Mouse (Mus musculus): ENCODE data around the gene Mphosph8. TPM values are rescaled to one million over a fixed set of nuclear protein-coding genes. Genes with fewer than 3 reads are reported as not detected.

Gene Mphosph8
- total RNA-seq (2021), result 10 to 100 TPM; 24.6 to 25.4 TPM
- polyA plus RNA-seq (2012; rRNA removed), result 0.54 and 1.4 TPM in 2 replicates
- long read RNA-seq, transcript Mphosph8-201 (14 exons, 2,939 nt), result major isoform, 14 of 24 reads
- long read RNA-seq, partial matches to known transcripts, result 1 of 24 reads
- long read RNA-seq, other reads (novel, unspliced or antisense), result 9 of 24 reads

GRCm38 (mm10) chr14:56667969-56668802 is at the start of gene Mphosph8:
Gene Mphosph8, plus strand, starts transcription at chr14:56668248.
- DNase-seq, result peak; percentile 99

GRCm38 (mm10) chr14:56620425-56620824 is 47.6 kb upstream of the Mphosph8 start:
- DNase-seq, result peak; percentile 31

- DNase-seq, result no peak
Observed at GRCm38 (mm10) chr14:56626202-56626601, 41.8 kb upstream of the Mphosph8 start.

GRCm38 (mm10) chr14:56628336-56628735 is 39.7 kb upstream of the Mphosph8 start:
- no peak for DNase-seq

GRCm38 (mm10) chr14:56631109-56631508 is 36.9 kb upstream of the Mphosph8 start:
- no peak for DNase-seq

GRCm38 (mm10) chr14:56647206-56647605 is 20.8 kb upstream of the Mphosph8 start:
- DNase-seq, result no peak

DNA sequence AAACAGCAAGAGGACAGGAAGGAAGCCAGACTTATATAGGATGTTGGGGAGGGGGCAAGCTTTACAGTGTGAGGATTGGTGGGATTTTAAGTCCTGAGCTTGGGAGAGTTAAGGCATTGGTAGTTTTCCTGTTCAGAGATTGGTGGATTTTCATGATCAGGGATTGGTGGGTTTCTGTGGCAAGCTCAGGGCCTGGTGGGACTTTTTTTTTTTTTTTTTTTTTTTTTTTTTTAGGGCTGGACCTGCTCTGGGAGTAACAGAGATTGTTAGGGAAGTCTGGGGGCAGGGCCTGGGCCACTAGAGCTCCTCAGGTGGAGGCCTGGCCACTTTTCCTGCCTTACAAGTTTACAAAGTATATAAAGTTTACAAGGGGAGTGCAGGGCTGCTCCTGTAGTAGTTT is 18.6 kb upstream of the Mphosph8 start:
- no peak for DNase-seq

- no peak for DNase-seq
Observed at GRCm38 (mm10) chr14:56665651-56666050, 2.4 kb upstream of the Mphosph8 start.

GRCm38 (mm10) chr14:56666909-56667308 is 1.1 kb upstream of the Mphosph8 start:
- no peak for DNase-seq

- no peak for DNase-seq
Observed at GRCm38 (mm10) chr14:56669046-56669620, 1.1 kb downstream of the Mphosph8 start.

DNA sequence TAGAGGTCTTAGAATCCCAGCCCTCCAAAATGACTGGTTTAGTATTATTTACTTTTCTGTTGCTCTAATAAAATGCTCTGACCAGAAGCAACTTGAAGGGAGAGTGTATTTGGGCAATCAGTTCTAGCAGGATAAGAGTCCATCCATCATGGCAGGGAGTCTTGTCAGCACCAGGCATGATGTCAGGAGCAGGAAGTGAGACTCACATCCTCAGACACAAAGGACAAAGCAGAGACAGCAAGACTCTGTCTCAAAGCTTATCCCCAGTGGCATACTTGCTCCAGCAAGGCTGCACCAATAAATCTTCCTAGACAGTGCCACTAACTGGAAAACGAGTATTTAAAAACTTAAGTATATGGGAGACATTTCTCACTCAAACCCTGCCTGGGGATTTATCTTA is 17.4 kb downstream of the Mphosph8 start:
- DNase-seq, result no peak

DNA sequence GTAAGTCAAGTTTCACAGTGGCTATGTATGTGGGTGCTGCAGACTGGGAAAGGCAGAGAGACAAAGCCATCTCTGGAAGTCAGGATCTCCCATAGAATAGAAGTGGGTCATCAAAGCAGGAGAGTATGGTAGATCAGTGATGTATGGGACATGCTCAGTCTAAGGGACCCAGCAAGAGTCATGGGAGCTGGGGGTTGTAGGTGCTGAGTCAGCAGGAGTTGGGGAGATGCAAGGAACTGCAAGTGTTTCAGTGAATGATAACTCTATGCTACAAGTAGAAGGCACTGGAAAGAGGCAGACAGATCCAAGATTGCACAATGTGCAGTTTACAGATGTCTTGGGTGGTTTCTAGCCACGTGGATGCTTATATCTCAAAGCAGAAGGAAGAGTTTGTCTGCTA is 21.1 kb downstream of the Mphosph8 start:
- DNase-seq, result no peak

DNA sequence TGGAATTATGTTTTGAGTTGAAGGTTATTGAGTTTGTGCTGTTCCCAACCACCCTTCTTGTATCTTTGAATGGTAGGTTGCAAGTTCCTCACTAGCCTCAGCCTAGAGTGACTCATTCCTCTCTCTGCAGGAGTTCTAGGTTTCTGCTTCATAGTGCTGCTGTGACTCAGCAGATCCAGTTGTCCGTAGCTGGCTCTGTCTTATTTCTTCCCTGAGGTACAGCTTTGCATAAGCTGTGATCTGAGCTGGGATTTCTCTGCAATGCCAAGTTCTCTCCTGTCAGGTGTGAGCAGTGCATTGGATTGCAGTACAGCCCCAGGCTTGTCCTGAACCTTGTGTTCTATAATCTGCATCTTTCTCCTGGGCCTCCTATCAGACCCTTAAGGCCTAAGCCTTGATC is 21.7 kb downstream of the Mphosph8 start:
- peak; percentile 51 for DNase-seq

DNA sequence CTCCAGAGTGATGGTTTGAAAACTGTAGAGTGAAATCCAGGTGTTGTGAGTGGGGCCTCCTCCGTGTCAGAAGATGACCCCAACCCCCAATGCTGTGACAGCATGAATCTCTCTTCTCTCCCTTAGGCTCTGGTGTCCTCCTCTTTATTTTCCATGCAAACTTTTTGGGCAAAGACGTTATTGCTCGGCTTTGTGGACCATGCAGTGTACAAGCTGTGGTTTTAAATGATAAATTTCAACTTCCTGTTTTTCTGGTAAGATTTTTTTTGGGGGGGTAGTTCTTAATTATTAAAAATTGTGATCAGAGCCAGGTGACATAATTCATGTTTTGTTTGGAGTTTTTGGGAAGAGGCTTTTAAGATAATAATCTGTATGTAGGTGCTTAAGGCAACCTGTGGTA is 27.4 kb downstream of the Mphosph8 start:
- no peak for DNase-seq

DNA sequence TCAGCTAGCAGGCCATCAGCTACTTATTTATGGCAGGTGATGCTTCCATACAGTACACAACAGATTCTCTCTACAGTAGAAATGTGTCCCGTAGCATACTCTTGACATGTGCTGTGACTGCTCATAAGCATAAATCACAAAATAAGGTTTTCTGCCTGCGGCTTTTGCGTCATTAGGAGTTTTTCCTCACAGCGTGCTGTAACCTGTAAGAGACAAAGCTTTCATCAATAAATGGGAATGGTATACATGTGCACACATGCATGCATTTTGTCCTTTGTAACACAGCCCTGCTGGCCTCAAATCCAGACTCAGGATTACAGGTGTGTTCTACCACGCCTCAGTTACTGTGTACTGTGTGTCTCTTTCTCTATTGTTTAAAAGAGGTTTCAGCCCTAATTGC is 29.8 kb downstream of the Mphosph8 start:
- no peak for DNase-seq

- DNase-seq, result no peak
Observed at GRCm38 (mm10) chr14:56702644-56703043, 34.6 kb downstream of the Mphosph8 start.

- peak; percentile 19 for DNase-seq
Observed at GRCm38 (mm10) chr14:56705687-56706086, 37.6 kb downstream of the Mphosph8 start.

DNA sequence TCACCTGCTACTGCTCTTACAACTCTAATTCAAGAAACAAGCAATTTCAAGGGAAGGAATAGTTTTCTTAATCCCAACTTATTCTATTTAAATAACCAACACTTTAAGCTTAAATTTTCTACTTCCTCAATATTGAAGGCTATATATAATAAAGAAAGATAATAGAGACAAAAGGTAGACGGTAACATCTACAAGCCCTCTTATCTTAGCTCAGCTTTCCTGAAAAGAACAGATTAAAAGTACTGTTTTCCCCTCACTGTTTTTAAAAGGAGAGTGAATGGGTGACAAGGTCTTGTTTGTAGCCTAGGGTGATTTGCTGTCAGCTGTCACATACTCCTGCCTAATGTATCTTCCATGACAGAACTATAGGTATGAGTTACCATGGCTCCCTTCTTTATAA is 58.4 kb downstream of the Mphosph8 start:
- DNase-seq, result no peak

GRCm38 (mm10) chr14:56740175-56740574 is 72.1 kb downstream of the Mphosph8 start:
- no peak for DNase-seq

Measured in adrenal gland, adult 2 months (tissue).